Mouse (Mus musculus): ENCODE results near the gene Gm45233.
"Not testable (repeated sequence)": the region's sequence is repeated elsewhere in the genome, so short reads cannot be mapped to it uniquely, and the experiment has no call there.

The Gm45233 gene

GRCm38 (mm10) chr7:43443917-43444293 lies at the start of gene Gm45233, which contains the start of gene Etfb:
Gm45233 (plus strand) TSS chr7:43444128.
Etfb (plus strand) TSS chr7:43444083.
- peak; percentile 96 for DNase-seq (ENCODE audit: low spot score)

GRCm38 (mm10) chr7:43399501-43399900 lies 44.4 kb upstream of the Gm45233 start:
- no peak for DNase-seq (ENCODE audit: low spot score)

GRCm38 (mm10) chr7:43402718-43403117 lies 41.2 kb upstream of the Gm45233 start:
- no peak for DNase-seq (ENCODE audit: low spot score)

GRCm38 (mm10) chr7:43407573-43407972 lies 36.4 kb upstream of the Gm45233 start:
- DNase-seq (ENCODE audit: low spot score) = no peak

- DNase-seq (ENCODE audit: low spot score) = no peak
Measured at GRCm38 (mm10) chr7:43408131-43408553, 35.8 kb upstream of the Gm45233 start, which contains the start of gene Siglecg. Siglecg (plus strand) TSS chr7:43408204.

GRCm38 (mm10) chr7:43409084-43409483 lies 34.8 kb upstream of the Gm45233 start:
- no peak for DNase-seq (ENCODE audit: low spot score)

GRCm38 (mm10) chr7:43411724-43412123 lies 32.2 kb upstream of the Gm45233 start:
- not testable (repeated sequence) for DNase-seq (ENCODE audit: low spot score)

- no peak for DNase-seq (ENCODE audit: low spot score)
Measured at GRCm38 (mm10) chr7:43417298-43417697, 26.6 kb upstream of the Gm45233 start.

GRCm38 (mm10) chr7:43422995-43423617 lies 20.8 kb upstream of the Gm45233 start:
- DNase-seq (ENCODE audit: low spot score) = peak; percentile 33

GRCm38 (mm10) chr7:43423991-43424625 lies 19.8 kb upstream of the Gm45233 start:
- DNase-seq (ENCODE audit: low spot score) = no peak

- no peak for DNase-seq (ENCODE audit: low spot score)
Measured at GRCm38 (mm10) chr7:43427406-43427805, 16.5 kb upstream of the Gm45233 start, which contains the start of gene Lim2. Lim2 (plus strand) TSS chr7:43427670.

- DNase-seq (ENCODE audit: low spot score) = no peak
Measured at GRCm38 (mm10) chr7:43429500-43429899, 14.4 kb upstream of the Gm45233 start.

GRCm38 (mm10) chr7:43432891-43433290 lies 11.0 kb upstream of the Gm45233 start:
- DNase-seq (ENCODE audit: low spot score) = no peak

- no peak for DNase-seq (ENCODE audit: low spot score)
Measured at GRCm38 (mm10) chr7:43434676-43435075, 9.3 kb upstream of the Gm45233 start.

GRCm38 (mm10) chr7:43436341-43437255 lies 7.3 kb upstream of the Gm45233 start, which contains the start of gene Nkg7:
Nkg7 (plus strand) TSS chr7:43437073.
- no peak for DNase-seq (ENCODE audit: low spot score)

- no peak for DNase-seq (ENCODE audit: low spot score)
Measured at GRCm38 (mm10) chr7:43438611-43439010, 5.3 kb upstream of the Gm45233 start.

- DNase-seq (ENCODE audit: low spot score) = no peak
Measured at GRCm38 (mm10) chr7:43440482-43440881, 3.4 kb upstream of the Gm45233 start, which contains the start of gene Cldnd2. Cldnd2 (plus strand) TSS chr7:43440782.

GRCm38 (mm10) chr7:43441071-43441470 lies 2.9 kb upstream of the Gm45233 start:
- no peak for DNase-seq (ENCODE audit: low spot score)

- no peak for DNase-seq (ENCODE audit: low spot score)
Measured at GRCm38 (mm10) chr7:43442684-43443083, 1.2 kb upstream of the Gm45233 start.

- DNase-seq (ENCODE audit: low spot score) = peak; percentile 80
Measured at GRCm38 (mm10) chr7:43443126-43443916, 607 bp upstream of the Gm45233 start.

- DNase-seq (ENCODE audit: low spot score) = no peak
Measured at GRCm38 (mm10) chr7:43447801-43448200, 3.9 kb downstream of the Gm45233 start.

All from ovary, adult 18-20 months (tissue).